13 mouse cellular contexts compared by ENCODE assay signal in the genomic region with DNA sequence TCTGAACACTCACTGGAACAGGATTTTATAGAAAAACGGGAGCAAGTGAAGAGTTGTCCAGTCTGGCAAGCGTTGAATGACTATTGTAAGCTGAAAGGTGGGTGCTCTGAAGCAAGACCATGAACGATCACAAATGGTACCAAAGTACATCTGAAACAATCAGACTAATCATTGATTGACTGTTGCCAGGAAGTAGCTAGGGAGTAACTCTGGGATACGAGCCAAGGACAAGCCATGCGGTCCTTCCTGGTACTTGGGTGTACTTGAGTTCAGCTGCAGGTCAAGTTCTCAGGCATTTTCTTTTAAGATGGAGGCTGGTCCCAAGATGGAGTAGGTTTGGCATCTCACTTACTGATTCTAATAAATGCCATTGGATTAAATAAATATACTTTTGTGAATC.
"Had no signal": no experiment of that assay in that cellular context is flagged by ENCODE, and none has a peak within 500 bp of the region (broad histone marks: within the 10 kb centered on the region; RNA-seq: fewer than 3 reads in every experiment).

No protein-coding gene starts in this region.

- ATAC-seq: hindbrain, postnatal 0 days; midbrain, embryonic 16.5 days had no signal

- DNase-seq: lung, embryonic 14.5 days; lung, postnatal 10 days; right cerebral cortex, postnatal 14 days; thymus, adult 2 months; thymus, postnatal 25 days had no signal

- H3K27me3 ChIP-seq: kidney, embryonic 15.5 days; limb, embryonic 15.5 days; liver, embryonic 15.5 days; midbrain, embryonic 12.5 days; neural tube, embryonic 13.5 days had no signal

- H3K27ac ChIP-seq: hindbrain, postnatal 0 days; kidney, embryonic 15.5 days; limb, embryonic 15.5 days; liver, embryonic 15.5 days; midbrain, embryonic 12.5 days; neural tube, embryonic 13.5 days; stomach, postnatal 0 days had no signal

- H3K4me1 ChIP-seq: kidney, embryonic 15.5 days; limb, embryonic 15.5 days; liver, embryonic 15.5 days; midbrain, embryonic 12.5 days; neural tube, embryonic 13.5 days had no signal

- H3K9ac ChIP-seq: kidney, embryonic 15.5 days; limb, embryonic 15.5 days; liver, embryonic 15.5 days; lung, embryonic 14.5 days; midbrain, embryonic 12.5 days; neural tube, embryonic 13.5 days had no signal

- H3K9me3 ChIP-seq: kidney, embryonic 15.5 days; limb, embryonic 15.5 days; liver, embryonic 15.5 days; midbrain, embryonic 12.5 days had no signal

- H3K4me3 ChIP-seq: kidney, embryonic 15.5 days; limb, embryonic 15.5 days; liver, embryonic 15.5 days; midbrain, embryonic 12.5 days; neural tube, embryonic 13.5 days had no signal

- H3K4me2 ChIP-seq: kidney, embryonic 15.5 days; limb, embryonic 15.5 days; liver, embryonic 15.5 days; lung, embryonic 14.5 days; midbrain, embryonic 12.5 days; neural tube, embryonic 13.5 days had no signal

- H3K36me3 ChIP-seq: kidney, embryonic 15.5 days; limb, embryonic 15.5 days; liver, embryonic 15.5 days; midbrain, embryonic 12.5 days; neural tube, embryonic 13.5 days had no signal
